Mouse (Mus musculus) hindbrain, embryonic 10.5 days (tissue): ENCODE measurements around the gene Dzip1l. TPM values are rescaled to one million over a fixed set of nuclear protein-coding genes. Genes with fewer than 3 reads are reported as not detected.

Source experiments
- DNase-seq: peaks from one replicate; pipeline ENCODE4 v3.0.0-alpha.2; 2017; ENCODE audit warnings: low spot score
- H3K27ac ChIP-seq: fragments of 300-500 bp; sonication (generic); 2 replicates; pipeline ENCODE4 v1.5.1; 2016; ENCODE audit warnings: mild to moderate bottlenecking, moderate library complexity
- H3K27me3 ChIP-seq: fragments of 300-500 bp; sonication (generic); 2 replicates; pipeline ENCODE4 v1.6.1; 2016; ENCODE audit warnings: mild to moderate bottlenecking; ENCODE audit not compliant: poor library complexity, insufficient read depth, severe bottlenecking
- H3K36me3 ChIP-seq: fragments of 300-500 bp; sonication (generic); 2 replicates; pipeline ENCODE4 v1.6.1; 2016; ENCODE audit warnings: mild to moderate bottlenecking, moderate library complexity
- H3K4me1 ChIP-seq: fragments of 300-500 bp; sonication (generic); replicated peaks from 2 replicates; pipeline ENCODE4 v1.6.1; 2016; ENCODE audit warnings: mild to moderate bottlenecking
- H3K4me3 ChIP-seq: fragments of 300-500 bp; sonication (generic); 2 replicates; pipeline ENCODE4 v1.5.1; 2016; ENCODE audit warnings: mild to moderate bottlenecking, moderate library complexity
- H3K9me3 ChIP-seq: fragments of 300-500 bp; sonication (generic); 2 replicates; pipeline ENCODE4 v1.6.1; 2016; ENCODE audit warnings: mild to moderate bottlenecking, moderate library complexity
- WGBS: fragments of 180-500 bp; shearing (Covaris S2); methylation state at CpG from one replicate; pipeline ENCODE4 v1.1.7; 2016; 5-methylcytosine and 5-hydroxymethylcytosine counted together
- polyA plus RNA-seq: library from polyadenylated mRNA; unstranded; fragments of >200 nt; fragmentation: Nextera tagmentation; extraction: Ambion mirVana; gene quantifications from 2 replicates; pipeline ENCODE4 v1.2.1, GENCODE M21; 2016

The Dzip1l gene
- polyA plus RNA-seq, 1 experiment from 2014 or later: 26.8 TPM

GRCm38 (mm10) chr9:99630071-99630470, 775 bp downstream of the Dzip1l start:
- WGBS: under 1% methylated on average over 11 of the region's 11 CpGs
- H3K36me3 ChIP-seq: peaks cover 23% of the 10 kb centered on the region
- peak overlapping the region; percentile 70 for H3K4me3 ChIP-seq
- DNase-seq: peak; percentile 46
- H3K9me3 ChIP-seq: no peaks in the 10 kb centered on the region
- no peaks in the 10 kb centered on the region for H3K27me3 ChIP-seq
- H3K4me1 ChIP-seq: peaks cover 49% of the 10 kb centered on the region
- H3K27ac ChIP-seq: peak overlapping the region; percentile 97

GRCm38 (mm10) chr9:99630528-99631125, 1.3 kb downstream of the Dzip1l start:
- 44% methylated on average over 9 of the region's 9 CpGs for WGBS
- Histone ChIP-seq H3K36me3 (peaks cover 29% of the 10 kb centered on the region), H3K27ac (peak overlapping the region; percentile 97), H3K4me1 (peaks cover 49% of the 10 kb centered on the region), H3K27me3 (no peaks in the 10 kb centered on the region), H3K9me3 (no peaks in the 10 kb centered on the region), H3K4me3 (peak overlapping the region; percentile 70)
- peak; percentile 26 for DNase-seq

- peak; percentile 25 for DNase-seq
- H3K4me3 ChIP-seq: peak overlapping the region; percentile 70
- H3K36me3 ChIP-seq: peaks cover 37% of the 10 kb centered on the region
- H3K27me3 ChIP-seq: no peaks in the 10 kb centered on the region
- H3K4me1 ChIP-seq: peaks cover 49% of the 10 kb centered on the region
- 25% methylated on average over 2 of the region's 2 CpGs for WGBS
- no peaks in the 10 kb centered on the region for H3K9me3 ChIP-seq
- H3K27ac ChIP-seq: peak overlapping the region; percentile 64
Observed at GRCm38 (mm10) chr9:99631781-99632180, 2.5 kb downstream of the Dzip1l start.

GRCm38 (mm10) chr9:99632264-99632663, 3.0 kb downstream of the Dzip1l start:
- peak overlapping the region; percentile 64 for H3K27ac ChIP-seq
- WGBS: 42% methylated on average over 8 of the region's 8 CpGs

GRCm38 (mm10) chr9:99636776-99637175, 7.5 kb downstream of the Dzip1l start:
- peaks cover 84% of the 10 kb centered on the region for H3K36me3 ChIP-seq
- H3K4me1 ChIP-seq: peaks cover 17% of the 10 kb centered on the region
- H3K4me3 ChIP-seq: no peak overlapping the region
- no peak for DNase-seq
- no peaks in the 10 kb centered on the region for H3K9me3 ChIP-seq
- H3K27me3 ChIP-seq: no peaks in the 10 kb centered on the region
- 91% methylated on average over 1 of the region's 1 CpGs for WGBS
- H3K27ac ChIP-seq: no peak overlapping the region

More at GRCm38 (mm10) chr9:99632264-99632663, 3.0 kb downstream of the Dzip1l start:
- peak overlapping the region; percentile 70 for H3K4me3 ChIP-seq
- H3K4me1 ChIP-seq: peaks cover 49% of the 10 kb centered on the region
- H3K36me3 ChIP-seq: peaks cover 41% of the 10 kb centered on the region
- peak; percentile 46 for DNase-seq
- H3K27me3 ChIP-seq: no peaks in the 10 kb centered on the region
- H3K9me3 ChIP-seq: no peaks in the 10 kb centered on the region

- Histone ChIP-seq H3K27me3 (no peaks in the 10 kb centered on the region), H3K36me3 (peaks cover 88% of the 10 kb centered on the region), H3K4me1 (peaks cover 13% of the 10 kb centered on the region), H3K9me3 (no peaks in the 10 kb centered on the region), H3K27ac (no peak overlapping the region), H3K4me3 (no peak overlapping the region)
- DNase-seq: no peak
- 95% methylated on average over 17 of the region's 17 CpGs for WGBS
Observed at GRCm38 (mm10) chr9:99637227-99637626, 7.9 kb downstream of the Dzip1l start.

GRCm38 (mm10) chr9:99637736-99638135, 8.4 kb downstream of the Dzip1l start:
- no peak overlapping the region for H3K27ac ChIP-seq
- WGBS: 95% methylated on average over 13 of the region's 13 CpGs
- no peak for DNase-seq
- no peaks in the 10 kb centered on the region for H3K9me3 ChIP-seq
- H3K4me3 ChIP-seq: no peak overlapping the region
- peaks cover 8% of the 10 kb centered on the region; the same call in 1 of the 2 replicates for H3K4me1 ChIP-seq
- H3K36me3 ChIP-seq: peaks cover 93% of the 10 kb centered on the region
- no peaks in the 10 kb centered on the region for H3K27me3 ChIP-seq

- peaks cover 89% of the 10 kb centered on the region for H3K36me3 ChIP-seq
Observed at GRCm38 (mm10) chr9:99639957-99640356, 10.7 kb downstream of the Dzip1l start.

GRCm38 (mm10) chr9:99645416-99645815, 16.1 kb downstream of the Dzip1l start:
- Histone ChIP-seq H3K36me3 (peaks cover 93% of the 10 kb centered on the region), H3K4me3 (no peak overlapping the region), H3K27me3 (no peaks in the 10 kb centered on the region), H3K9me3 (no peaks in the 10 kb centered on the region), H3K4me1 (no peaks in the 10 kb centered on the region), H3K27ac (no peak overlapping the region)
- no peak for DNase-seq
- 87% methylated on average over 6 of the region's 6 CpGs for WGBS

More at GRCm38 (mm10) chr9:99639957-99640356, 10.7 kb downstream of the Dzip1l start:
- H3K9me3 ChIP-seq: no peaks in the 10 kb centered on the region
- 90% methylated on average over 5 of the region's 5 CpGs for WGBS
- H3K4me1 ChIP-seq: no peaks in the 10 kb centered on the region
- no peak overlapping the region for H3K4me3 ChIP-seq
- no peaks in the 10 kb centered on the region for H3K27me3 ChIP-seq
- no peak overlapping the region for H3K27ac ChIP-seq
- DNase-seq: no peak

GRCm38 (mm10) chr9:99646102-99646501, 16.8 kb downstream of the Dzip1l start:
- DNase-seq: no peak
- H3K36me3 ChIP-seq: peaks cover 95% of the 10 kb centered on the region
- H3K27me3 ChIP-seq: no peaks in the 10 kb centered on the region
- no peaks in the 10 kb centered on the region for H3K4me1 ChIP-seq
- no peaks in the 10 kb centered on the region for H3K9me3 ChIP-seq
- H3K4me3 ChIP-seq: no peak overlapping the region
- WGBS: 96% methylated on average over 6 of the region's 6 CpGs
- H3K27ac ChIP-seq: no peak overlapping the region

GRCm38 (mm10) chr9:99660756-99661155, 31.5 kb downstream of the Dzip1l start:
- no peaks in the 10 kb centered on the region for H3K9me3 ChIP-seq
- no peak overlapping the region for H3K4me3 ChIP-seq
- WGBS: 79% methylated on average over 10 of the region's 10 CpGs
- no peaks in the 10 kb centered on the region for H3K4me1 ChIP-seq
- no peaks in the 10 kb centered on the region for H3K27me3 ChIP-seq
- no peak for DNase-seq
- peaks cover 83% of the 10 kb centered on the region for H3K36me3 ChIP-seq
- no peak overlapping the region for H3K27ac ChIP-seq

- no peaks in the 10 kb centered on the region for H3K4me1 ChIP-seq
- 79% methylated on average over 16 of the region's 16 CpGs for WGBS
- H3K9me3 ChIP-seq: no peaks in the 10 kb centered on the region
- no peaks in the 10 kb centered on the region for H3K27me3 ChIP-seq
- H3K36me3 ChIP-seq: peaks cover 83% of the 10 kb centered on the region
- DNase-seq: no peak
- H3K27ac ChIP-seq: no peak overlapping the region
- no peak overlapping the region for H3K4me3 ChIP-seq
Observed at GRCm38 (mm10) chr9:99661606-99662166, 32.4 kb downstream of the Dzip1l start.

GRCm38 (mm10) chr9:99662406-99662805, 33.1 kb downstream of the Dzip1l start:
- Histone ChIP-seq H3K27ac (no peak overlapping the region), H3K4me3 (no peak overlapping the region), H3K27me3 (no peaks in the 10 kb centered on the region), H3K36me3 (peaks cover 83% of the 10 kb centered on the region), H3K9me3 (no peaks in the 10 kb centered on the region), H3K4me1 (no peaks in the 10 kb centered on the region)
- WGBS: 36% methylated on average over 7 of the region's 7 CpGs
- DNase-seq: peak; percentile 77
